Mouse (Mus musculus): Measurements from ENCODE around the gene Mfap5.

- TF ChIP-seq CTCF (IDR thresholded peaks at IDR 0.05; ENCODE audit: low read depth, low read length) (no peak), POLR2A (IDR thresholded peaks at IDR 0.05; ENCODE audit: borderline replicate concordance, low read depth, low read length) (no peak)
Measured at GRCm38 (mm10) chr6:122466092-122466713, 39.4 kb upstream of the Mfap5 start.
